Mouse (Mus musculus): ENCODE results near the gene Dclk1. TPM values are rescaled to one million over a fixed set of nuclear protein-coding genes. Genes with fewer than 3 reads are reported as not detected.
A peak's percentile ranks its signal among the peaks of the same experiment; 100 is the strongest.

Gene Dclk1
- total RNA-seq, 2 experiments from 2014 or later, result 569 to 585 TPM

DNA sequence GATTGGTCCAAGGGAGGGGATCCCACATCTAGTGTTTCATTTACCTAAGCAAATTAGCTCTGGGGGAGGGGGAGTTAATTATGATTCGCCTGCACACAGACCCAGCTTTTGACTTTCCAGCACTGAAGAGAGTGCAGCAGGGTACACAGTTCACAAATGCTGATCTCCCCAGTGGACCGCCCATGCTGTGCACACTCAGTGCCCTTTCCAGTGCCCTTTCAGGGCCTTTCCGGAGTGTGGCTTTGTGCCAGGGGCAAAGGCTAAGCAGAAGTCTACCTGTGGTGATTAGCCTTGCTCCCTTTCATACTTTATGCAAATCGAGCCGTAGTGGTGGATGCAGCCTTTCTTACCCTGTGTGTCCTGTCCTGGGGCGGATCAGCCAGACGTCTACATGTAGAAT is 281.1 kb downstream of the Dclk1 start:
- H3K4me3 ChIP-seq, result no peak overlapping the region
- DNase-seq (ENCODE audit: low spot score in 2 of 2), result no peak
- TF ChIP-seq CTCF (conservative IDR thresholded peaks at IDR 0.05), result no peak
- peak overlapping the region; percentile 63 for H3K27ac ChIP-seq

GRCm38 (mm10) chr3:55523735-55524477 is 281.7 kb downstream of the Dclk1 start:
- Histone ChIP-seq H3K4me3 (no peak overlapping the region), H3K27ac (peak overlapping the region; percentile 63)
- peak in 1 of 2 experiments; percentile 57 for DNase-seq (ENCODE audit: low spot score in 2 of 2)
- peak; percentile 47 for TF ChIP-seq CTCF (conservative IDR thresholded peaks at IDR 0.05)

DNA sequence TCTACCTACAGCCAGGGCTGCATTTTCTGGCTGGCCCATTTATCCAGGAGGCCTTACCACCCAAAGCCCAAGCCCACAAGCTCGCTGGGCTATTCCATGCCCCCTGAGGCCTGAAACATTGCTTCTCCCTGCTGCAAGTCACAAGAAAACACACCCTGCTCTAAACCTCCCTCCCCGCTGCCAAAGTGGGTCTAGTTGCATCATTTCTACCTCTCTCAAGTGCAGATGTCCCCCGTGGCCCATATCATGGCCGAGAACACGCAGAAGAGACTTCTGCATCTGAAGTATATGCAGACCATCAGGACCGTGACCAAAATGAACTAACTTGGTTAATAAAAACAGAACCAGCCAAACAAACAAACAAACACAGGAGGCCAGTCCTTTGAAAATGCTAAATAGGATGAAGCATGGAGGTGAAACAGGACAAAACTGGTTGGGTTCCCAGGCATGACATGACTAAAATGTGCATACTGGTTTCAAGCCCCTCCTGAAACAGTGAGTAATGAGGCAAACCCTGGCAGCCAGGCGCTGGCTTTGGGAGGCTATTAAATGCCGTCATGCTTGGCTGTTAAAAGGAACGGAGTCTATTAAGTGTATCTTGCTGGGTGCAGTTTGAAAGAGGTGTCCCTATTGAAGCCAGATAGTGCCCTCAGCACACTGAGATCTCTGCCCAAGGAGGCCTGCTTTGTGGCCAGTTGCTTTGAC is 282.5 kb downstream of the Dclk1 start:
- no peak overlapping the region for H3K4me3 ChIP-seq
- DNase-seq (ENCODE audit: low spot score in 2 of 2), result no peak
- H3K27ac ChIP-seq, result peak overlapping the region; percentile 63

GRCm38 (mm10) chr3:55526470-55526869 is 284.3 kb downstream of the Dclk1 start:
- Histone ChIP-seq H3K4me3 (no peak overlapping the region), H3K27ac (peak overlapping the region; percentile 70)
- TF ChIP-seq CTCF (conservative IDR thresholded peaks at IDR 0.05), result no peak
- DNase-seq (ENCODE audit: low spot score in 2 of 2), result no peak

More for the DNA sequence above, 282.5 kb downstream of the Dclk1 start:
- no peak for TF ChIP-seq CTCF (conservative IDR thresholded peaks at IDR 0.05)

- TF ChIP-seq CTCF (conservative IDR thresholded peaks at IDR 0.05), result no peak
- Histone ChIP-seq H3K27ac (peak overlapping the region; percentile 70), H3K4me3 (no peak overlapping the region)
- no peak for DNase-seq (ENCODE audit: low spot score in 2 of 2)
Observed at GRCm38 (mm10) chr3:55527566-55527965, 285.4 kb downstream of the Dclk1 start.

DNA sequence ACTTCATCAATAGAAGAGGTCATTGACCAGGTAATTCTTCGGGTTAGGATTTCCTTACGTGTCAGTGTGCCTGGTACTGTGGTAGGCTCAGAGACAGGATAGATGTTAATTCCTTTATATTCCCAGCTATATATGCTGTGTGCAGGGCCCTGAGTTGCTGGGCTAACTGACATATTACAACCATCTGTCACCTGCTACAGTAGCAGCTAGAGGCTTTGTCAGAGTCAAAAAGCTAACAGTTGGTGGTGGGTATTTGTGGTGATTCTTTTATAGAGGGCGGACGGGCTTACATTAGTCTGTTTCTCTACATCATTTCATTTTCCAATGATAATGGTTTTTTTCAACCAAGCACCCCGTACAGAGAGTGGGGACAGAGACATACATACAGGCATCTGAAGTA is 285.8 kb downstream of the Dclk1 start:
- no peak for TF ChIP-seq CTCF (conservative IDR thresholded peaks at IDR 0.05)
- DNase-seq (ENCODE audit: low spot score in 2 of 2), result no peak
- H3K4me3 ChIP-seq, result no peak overlapping the region
- H3K27ac ChIP-seq, result peak overlapping the region; percentile 70

DNA sequence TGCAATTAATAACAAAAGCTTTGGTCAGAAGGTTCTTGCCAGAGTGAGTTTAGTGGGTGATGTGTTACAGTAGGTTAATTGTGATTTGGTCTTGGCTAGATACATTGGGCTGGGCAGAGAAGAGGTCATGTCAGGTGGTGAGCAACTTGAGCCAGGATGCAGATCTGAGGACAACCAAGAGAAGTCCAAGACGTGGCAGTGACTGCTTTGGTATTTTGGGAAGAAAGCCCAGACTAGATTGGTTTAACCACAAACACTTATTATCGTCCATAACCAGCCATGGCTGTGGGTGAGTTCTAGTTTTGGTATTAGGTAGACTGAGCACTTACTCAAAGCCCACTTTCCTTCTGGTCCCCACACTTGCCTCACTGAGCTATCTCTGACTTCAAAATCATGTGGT is 287.2 kb downstream of the Dclk1 start:
- no peak for TF ChIP-seq CTCF (conservative IDR thresholded peaks at IDR 0.05)

DNA sequence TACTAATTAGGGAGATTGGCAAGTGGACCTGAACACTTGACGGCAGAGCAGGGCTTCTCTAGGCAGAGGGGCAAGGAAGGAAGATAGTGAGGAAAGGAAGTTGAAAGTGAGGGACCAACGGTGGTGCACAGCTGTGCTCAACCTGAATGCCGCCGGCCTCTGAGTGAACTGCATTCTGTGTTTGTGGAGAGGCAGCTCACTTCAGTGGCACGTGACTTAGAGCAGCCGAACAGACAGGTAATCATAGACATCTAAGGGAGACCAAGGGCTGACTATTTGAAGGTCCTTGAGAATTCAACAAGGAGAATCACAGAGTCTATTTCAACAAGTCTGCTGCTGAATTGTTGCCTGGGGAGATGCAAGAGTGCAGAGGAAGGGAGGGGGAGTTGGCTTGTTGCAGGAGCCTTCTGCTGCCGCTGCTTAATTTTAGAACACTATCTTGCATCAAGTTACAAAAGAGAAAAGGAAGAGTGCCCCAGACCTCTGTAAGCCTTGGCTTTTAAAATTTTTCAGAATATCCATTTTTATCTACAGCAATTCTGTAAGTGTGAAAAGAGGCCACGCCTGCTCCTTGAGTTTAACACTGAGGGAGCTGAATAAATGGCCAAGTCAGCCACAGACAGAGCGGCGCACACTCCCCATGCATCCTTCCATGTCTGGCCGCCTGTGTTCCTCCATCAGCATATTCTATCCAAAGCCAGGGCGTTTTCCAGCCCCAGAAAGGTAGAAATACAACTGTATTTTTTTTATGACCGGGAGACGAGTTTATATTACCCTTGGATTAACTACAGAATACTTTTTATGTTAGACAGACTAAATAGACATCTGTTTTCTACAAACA is 289.3 kb downstream of the Dclk1 start:
- TF ChIP-seq CTCF (conservative IDR thresholded peaks at IDR 0.05), result no peak
- Histone ChIP-seq H3K27ac (peak overlapping the region; percentile 75), H3K4me3 (no peak overlapping the region)
- no peak for DNase-seq (ENCODE audit: low spot score in 2 of 2)

More for the DNA sequence above, 287.2 kb downstream of the Dclk1 start:
- Histone ChIP-seq H3K4me3 (no peak overlapping the region), H3K27ac (peak overlapping the region; percentile 34)
- no peak for DNase-seq (ENCODE audit: low spot score in 2 of 2)

GRCm38 (mm10) chr3:55532175-55532973 is 290.2 kb downstream of the Dclk1 start:
- no peak for DNase-seq (ENCODE audit: low spot score in 2 of 2)
- H3K27ac ChIP-seq, result peak overlapping the region; percentile 75
- TF ChIP-seq CTCF (conservative IDR thresholded peaks at IDR 0.05), result no peak
- H3K4me3 ChIP-seq, result no peak overlapping the region

- Histone ChIP-seq H3K27ac (peak overlapping the region; percentile 15; the same call in 1 of the 2 replicates), H3K4me3 (no peak overlapping the region)
- DNase-seq (ENCODE audit: low spot score in 2 of 2), result no peak
- no peak for TF ChIP-seq CTCF (conservative IDR thresholded peaks at IDR 0.05)
Observed at GRCm38 (mm10) chr3:55535591-55536200, 293.5 kb downstream of the Dclk1 start.

DNA sequence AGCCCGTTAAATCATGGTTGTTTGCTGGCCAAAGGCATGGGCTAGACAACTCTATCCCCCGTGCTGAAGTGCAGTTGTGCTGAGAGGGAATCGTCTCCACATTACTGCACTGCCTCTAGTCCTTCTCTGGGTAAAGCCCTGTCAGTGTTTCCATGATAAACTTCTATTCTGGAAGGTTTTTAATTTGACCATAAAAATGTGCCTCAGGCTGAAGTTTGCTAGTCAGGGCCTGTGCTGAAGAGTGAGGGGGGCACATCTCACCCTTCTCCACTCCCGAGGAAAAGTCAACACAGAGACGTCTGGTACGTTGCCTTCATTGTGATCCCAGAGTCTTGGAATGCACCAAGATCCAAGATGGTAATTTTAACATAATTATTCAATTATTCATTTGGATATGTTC is 294.7 kb downstream of the Dclk1 start:
- TF ChIP-seq CTCF (conservative IDR thresholded peaks at IDR 0.05), result no peak
- no peak for DNase-seq (ENCODE audit: low spot score in 2 of 2)
- Histone ChIP-seq H3K27ac (peak overlapping the region; percentile 32; the same call in 1 of the 2 replicates), H3K4me3 (no peak overlapping the region)

- DNase-seq (ENCODE audit: low spot score in 2 of 2), result no peak
- no peak overlapping the region for H3K27ac ChIP-seq
- no peak for TF ChIP-seq CTCF (conservative IDR thresholded peaks at IDR 0.05)
- no peak overlapping the region for H3K4me3 ChIP-seq
Observed at GRCm38 (mm10) chr3:55537714-55538113, 295.6 kb downstream of the Dclk1 start.
